Mouse (Mus musculus): Measurements from ENCODE around the gene Asb13.

The Asb13 gene

GRCm38 (mm10) chr13:3633895-3634811 lies at the start of gene Asb13:
Asb13 (plus strand) TSS chr13:3634032.
- DNase-seq (ENCODE audit: low spot score) = peak; percentile 81

GRCm38 (mm10) chr13:3590789-3591188 lies 43.0 kb upstream of the Asb13 start:
- no peak for DNase-seq (ENCODE audit: low spot score)

DNA sequence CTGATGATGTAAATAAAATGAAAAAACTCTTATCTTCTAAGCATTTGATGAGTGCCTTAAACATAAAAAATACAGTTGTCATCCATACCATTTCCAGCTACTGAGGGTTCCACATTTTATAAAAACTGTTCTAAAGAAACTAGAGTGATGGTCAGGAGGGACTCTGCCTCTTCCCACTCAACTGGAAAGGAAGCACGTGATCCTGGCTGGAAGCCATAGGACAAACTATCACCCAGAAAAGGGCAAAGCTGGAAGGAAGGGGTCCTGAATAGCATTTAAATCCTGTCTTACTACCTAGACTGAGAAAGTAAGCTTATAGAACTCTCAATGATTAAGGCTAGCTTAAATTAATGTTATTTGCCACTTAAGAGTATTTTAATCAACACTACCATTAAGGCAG lies 39.5 kb upstream of the Asb13 start:
- DNase-seq (ENCODE audit: low spot score) = no peak

DNA sequence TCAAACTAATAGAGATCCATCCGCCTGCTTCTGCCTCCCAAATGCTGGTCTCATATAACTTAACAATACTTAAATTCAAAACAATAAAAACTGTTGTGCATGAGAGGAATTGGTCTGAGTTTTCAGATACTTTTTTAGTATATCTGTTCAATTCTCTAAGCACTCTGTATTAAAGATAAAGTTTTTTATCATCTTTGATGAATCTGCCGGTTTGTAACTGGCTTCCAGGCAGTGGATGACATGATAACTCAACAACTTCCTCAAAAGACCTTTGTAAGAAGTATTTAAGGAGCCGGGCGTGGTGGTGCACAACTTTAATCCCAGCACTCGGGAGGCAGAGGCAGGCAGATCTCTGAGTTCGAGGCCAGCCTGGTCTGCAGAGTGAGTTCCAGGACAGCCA lies 37.6 kb upstream of the Asb13 start:
- no peak for DNase-seq (ENCODE audit: low spot score)

GRCm38 (mm10) chr13:3609780-3610117 lies 24.1 kb upstream of the Asb13 start:
- DNase-seq (ENCODE audit: low spot score) = no peak

GRCm38 (mm10) chr13:3610118-3610794 lies 23.6 kb upstream of the Asb13 start:
- no peak for DNase-seq (ENCODE audit: low spot score)

- DNase-seq (ENCODE audit: low spot score) = peak; percentile 98
Observed at GRCm38 (mm10) chr13:3610795-3611438, 22.9 kb upstream of the Asb13 start, which contains the start of gene Fam208b. Fam208b (minus strand) TSS chr13:3611108.

- DNase-seq (ENCODE audit: low spot score) = no peak
Observed at GRCm38 (mm10) chr13:3627139-3627538, 6.7 kb upstream of the Asb13 start.

DNA sequence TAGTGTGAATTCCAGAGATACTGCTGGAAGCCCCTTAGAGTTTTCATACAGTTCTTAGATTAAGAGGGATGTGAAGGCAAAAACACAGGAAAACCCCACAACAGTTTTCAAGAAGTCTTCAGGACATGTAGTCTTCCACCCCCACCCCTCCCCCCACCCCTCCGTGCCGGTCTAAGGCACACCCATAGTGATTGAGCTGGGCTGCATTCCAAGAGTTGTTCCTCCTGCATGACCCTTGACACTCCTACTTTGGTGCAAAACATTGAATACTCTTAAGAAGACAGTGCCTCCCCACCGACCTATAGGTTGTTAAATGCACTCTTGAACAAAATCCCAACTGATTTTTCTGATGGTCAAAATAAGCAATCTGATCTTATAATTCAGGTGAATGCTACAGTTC lies 5.7 kb upstream of the Asb13 start:
- DNase-seq (ENCODE audit: low spot score) = no peak

GRCm38 (mm10) chr13:3632551-3632950 lies 1.3 kb upstream of the Asb13 start:
- no peak for DNase-seq (ENCODE audit: low spot score)

DNA sequence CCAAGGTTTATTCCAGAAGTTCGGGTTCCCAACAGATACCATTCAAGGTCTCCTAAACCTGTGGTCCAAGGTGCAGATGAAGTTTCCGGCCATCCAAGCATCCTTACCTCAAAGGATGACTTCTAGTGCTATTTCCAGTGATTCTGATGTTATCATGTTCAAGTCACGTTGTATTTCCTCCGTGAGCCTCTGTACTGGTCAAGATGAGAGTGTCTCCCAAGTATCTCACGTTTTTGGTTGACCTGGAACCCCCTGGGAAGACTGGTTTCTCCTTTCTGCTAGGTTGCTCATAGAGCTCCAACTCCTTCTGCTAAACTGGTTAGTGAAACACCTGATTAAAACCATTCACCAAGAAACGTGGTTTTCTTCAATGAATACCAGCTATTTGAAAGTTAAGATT lies 701 bp upstream of the Asb13 start:
- DNase-seq (ENCODE audit: low spot score) = no peak

DNA sequence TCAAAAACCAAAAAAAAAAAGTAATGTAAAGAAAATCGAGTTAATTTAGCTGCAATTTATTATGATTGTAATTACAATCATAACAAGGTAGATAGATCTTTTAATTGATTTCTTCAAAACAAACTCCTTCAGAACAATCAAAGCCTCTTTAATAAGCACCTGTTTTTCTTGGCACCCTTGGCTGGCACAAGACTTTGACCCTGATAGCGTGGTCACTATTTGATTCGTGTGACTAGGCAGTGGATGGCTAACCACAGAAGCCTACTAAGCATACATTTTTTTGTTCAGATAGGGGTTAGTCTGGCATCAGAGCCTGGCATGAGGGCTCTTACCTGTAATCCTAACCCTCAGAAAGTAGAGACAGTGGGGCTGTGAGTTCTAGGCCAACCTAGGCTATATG lies 1.2 kb downstream of the Asb13 start:
- no peak for DNase-seq (ENCODE audit: low spot score)

- DNase-seq (ENCODE audit: low spot score) = no peak
Observed at GRCm38 (mm10) chr13:3636797-3637196, 3.0 kb downstream of the Asb13 start.

DNA sequence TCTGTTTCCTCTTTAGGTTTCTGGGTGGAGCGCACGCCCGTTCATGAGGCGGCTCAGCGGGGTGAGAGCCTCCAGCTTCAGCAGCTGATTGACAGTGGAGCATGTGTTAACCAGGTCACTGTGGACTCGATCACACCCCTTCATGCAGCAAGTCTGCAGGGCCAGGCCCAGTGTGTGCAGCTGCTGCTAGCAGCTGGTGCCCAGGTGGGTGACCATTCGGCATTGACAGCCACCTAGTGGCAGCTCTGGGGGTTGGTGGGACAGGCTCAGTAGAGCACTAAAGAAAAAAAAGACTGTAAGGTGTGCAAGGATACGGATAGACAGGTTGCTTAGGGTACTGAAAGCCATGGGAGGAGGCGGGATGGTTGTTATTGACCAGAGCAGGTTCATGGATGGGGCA lies 8.2 kb downstream of the Asb13 start:
- DNase-seq (ENCODE audit: low spot score) = no peak

DNA sequence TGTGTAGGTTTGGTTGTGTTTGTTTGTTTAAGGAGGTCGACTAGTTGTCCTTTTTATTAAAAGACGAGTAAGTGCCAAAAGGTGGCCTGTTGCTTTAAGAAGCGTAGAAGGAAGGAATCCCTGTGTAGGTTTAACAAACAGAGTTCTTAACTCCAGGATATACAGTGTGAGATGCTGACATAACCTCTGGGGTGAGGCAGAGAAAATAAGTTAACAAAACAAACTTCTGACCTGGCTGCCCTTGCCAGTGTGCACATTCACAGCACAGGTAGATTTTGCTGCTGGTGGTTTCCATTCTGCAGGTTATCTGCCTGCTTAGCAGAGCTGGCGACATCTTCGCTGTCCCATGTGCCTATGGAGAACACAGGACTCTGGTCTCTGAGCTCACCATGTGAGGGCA lies 8.7 kb downstream of the Asb13 start:
- DNase-seq (ENCODE audit: low spot score) = no peak

DNA sequence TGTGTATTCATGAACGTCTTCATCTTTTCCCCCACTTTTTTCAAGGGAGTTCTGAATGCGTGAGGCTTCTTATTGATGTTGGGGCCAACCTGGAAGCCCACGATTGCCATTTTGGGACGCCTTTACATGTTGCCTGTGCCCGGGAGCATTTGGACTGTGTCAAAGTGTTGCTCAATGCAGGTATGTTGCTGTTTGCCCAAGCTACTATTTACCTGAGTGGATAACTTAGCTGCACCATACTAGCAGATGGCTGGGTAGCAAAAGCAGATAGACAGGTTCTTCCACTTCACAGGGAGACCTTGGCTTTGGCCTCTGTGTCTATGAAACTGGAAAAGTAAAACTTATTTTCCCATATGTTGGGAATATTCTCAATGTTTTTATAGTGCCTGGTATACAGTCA lies 11.0 kb downstream of the Asb13 start:
- DNase-seq (ENCODE audit: low spot score) = no peak

DNA sequence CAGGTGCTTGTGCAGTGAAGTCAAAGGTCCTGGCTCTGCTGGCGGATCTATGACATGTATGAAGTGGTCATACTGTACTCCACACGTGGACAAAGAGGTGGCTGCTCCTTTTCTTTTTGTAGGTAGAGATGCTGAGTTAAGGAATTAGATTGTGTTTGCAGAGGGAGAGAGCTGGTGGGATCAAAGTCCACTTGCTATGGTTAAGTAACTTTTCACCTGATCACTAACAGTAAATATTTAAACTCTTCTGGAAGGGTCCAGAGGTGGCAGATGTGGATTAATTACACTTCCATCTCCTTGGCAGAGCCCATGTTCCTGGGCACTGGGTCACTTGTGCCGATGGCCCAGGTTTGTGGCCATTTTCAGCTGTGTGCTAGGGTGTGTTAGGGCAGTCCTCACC lies 12.1 kb downstream of the Asb13 start:
- no peak for DNase-seq (ENCODE audit: low spot score)

DNA sequence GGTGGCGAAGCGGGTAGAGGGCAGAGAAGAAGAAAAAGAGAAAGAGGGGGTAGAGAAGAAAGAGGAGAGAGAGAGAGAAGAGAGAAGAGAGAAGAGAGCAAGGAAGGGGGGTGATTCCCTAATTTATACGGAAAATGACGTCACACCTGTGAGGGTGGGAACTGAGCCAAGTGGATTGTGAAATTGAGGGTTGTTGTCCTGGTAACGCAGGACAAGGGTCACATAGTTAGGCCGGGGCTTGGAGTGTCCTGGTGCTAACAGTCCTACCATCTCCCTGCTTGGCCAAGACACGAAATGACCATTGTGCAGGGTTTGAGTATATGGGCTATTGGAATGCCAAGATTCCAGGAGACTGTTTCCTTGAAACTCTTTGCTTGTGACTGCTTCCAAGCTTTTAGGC lies 12.7 kb downstream of the Asb13 start:
- DNase-seq (ENCODE audit: low spot score) = no peak

GRCm38 (mm10) chr13:3650569-3650968 lies 16.7 kb downstream of the Asb13 start:
- no peak for DNase-seq (ENCODE audit: low spot score)

- peak; percentile 47 for DNase-seq (ENCODE audit: low spot score)
Observed at GRCm38 (mm10) chr13:3654432-3654831, 20.6 kb downstream of the Asb13 start.

- no peak for DNase-seq (ENCODE audit: low spot score)
Observed at GRCm38 (mm10) chr13:3659163-3660160, 25.6 kb downstream of the Asb13 start.

DNA sequence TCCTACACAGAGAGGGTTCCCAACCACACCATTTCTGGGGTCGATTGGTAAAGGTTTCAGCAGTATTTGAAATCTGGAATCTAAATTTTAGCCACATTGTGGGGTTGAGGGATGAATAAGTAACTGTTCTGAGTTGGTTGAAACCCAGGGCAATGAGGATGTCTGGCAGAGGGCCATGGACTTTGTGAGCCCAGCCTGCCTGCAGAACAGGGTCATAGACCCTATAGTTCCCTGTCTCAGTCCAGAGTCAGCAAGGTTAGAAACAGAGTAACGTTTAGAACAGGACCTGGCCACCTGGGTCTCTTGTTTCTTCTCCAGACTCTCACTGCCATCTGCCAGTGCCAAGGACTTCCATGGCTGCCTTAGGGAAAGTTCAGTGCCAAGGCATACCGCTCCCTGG lies 30.4 kb downstream of the Asb13 start:
- no peak for DNase-seq (ENCODE audit: low spot score)
